Mouse (Mus musculus): ENCODE measurements around the gene Ptpru.

The Ptpru gene

DNA sequence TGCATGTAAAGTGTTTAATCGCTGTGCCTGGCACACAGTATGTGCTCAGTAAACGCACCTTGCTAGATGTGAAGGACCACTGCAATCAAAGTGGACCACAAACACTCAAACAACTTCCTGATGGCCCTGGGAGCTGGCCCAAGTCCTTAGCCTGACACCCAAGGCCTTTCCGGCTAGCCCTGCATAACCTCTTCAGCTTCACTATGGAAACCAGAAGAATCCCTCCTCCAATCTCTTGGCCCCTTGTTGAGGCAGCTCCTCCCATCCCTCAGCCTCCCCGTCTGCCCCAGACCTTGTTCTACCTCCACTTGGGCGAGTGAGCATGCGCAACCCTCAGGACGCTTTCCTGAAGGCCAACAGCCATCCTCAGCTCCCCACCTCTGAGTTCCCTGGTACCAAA lies 51.3 kb downstream of the Ptpru start:
- no peak for DNase-seq (ENCODE audit: low spot score in 2 of 2)

DNA sequence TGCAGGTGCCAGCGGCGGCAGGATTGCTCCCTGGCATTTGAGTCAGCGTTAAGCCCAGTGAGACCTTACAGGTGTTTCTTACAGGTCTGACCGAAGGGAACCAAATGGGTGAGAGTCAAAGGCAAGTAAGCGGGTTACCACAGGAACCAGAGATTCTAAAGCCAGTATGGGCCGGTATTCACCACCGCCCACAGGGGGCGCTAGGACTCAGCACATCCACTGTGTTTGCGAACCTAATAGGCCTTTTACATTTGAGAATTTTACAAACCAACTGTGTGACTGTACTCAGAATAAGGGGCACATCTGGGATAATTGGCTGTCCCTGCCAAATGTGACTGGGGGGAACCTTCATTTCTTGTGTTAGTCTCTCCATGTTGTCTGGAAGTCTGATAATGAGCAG lies 54.1 kb downstream of the Ptpru start:
- peak in 1 of 2 experiments; percentile 33 for DNase-seq (ENCODE audit: low spot score in 2 of 2)

DNA sequence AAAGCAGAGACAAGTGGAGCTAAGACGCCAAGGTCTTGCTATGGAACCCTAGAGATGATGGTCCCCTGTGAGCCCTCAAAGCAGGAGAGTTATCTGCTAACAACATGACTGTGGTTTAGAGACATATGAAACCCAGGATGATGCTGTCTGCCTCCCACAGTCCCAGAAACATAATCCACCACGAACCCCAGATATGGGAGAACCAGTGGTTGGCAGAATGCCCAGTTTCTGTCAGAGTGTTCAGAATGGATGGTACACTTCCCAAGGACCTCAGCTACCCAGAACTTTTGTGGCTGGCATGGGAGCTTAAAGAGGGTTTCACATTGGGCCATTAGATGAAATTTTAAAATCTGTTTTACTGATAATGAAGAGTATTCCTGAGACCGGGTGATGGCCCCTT lies 57.1 kb downstream of the Ptpru start:
- DNase-seq (ENCODE audit: low spot score in 2 of 2), result no peak

DNA sequence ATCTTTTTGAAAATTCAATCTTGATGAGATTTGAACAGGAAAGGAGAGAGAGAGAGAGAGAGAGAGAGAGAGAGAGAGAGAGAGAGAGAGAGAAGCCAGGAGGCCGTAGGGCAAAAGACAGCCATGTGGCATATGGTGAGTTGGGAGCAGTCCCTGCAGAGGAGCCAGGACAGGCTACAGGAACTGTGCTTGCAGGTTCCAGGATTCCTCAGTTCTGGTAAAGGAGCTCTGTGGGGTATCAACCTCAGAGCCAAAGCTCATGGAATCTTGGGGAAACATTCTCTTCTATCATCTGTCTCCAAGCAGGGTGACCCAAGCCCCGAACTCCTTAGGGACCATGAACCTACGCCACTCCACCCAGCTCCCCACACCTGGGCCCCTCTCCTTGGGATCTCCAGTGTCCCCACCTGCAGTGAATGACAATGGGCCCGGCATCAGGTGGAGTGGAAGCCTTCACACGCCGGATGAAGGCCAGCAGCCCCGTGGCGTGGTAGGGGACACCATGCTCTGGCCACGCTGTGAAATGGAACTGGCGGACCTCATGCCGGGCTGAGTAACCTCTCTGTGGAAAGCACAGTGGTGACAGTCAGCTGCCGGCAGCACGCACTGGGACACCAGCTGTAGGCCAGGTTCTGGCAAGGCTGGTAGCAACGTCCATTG lies 59.3 kb downstream of the Ptpru start:
- DNase-seq (ENCODE audit: low spot score in 2 of 2), result no peak

DNA sequence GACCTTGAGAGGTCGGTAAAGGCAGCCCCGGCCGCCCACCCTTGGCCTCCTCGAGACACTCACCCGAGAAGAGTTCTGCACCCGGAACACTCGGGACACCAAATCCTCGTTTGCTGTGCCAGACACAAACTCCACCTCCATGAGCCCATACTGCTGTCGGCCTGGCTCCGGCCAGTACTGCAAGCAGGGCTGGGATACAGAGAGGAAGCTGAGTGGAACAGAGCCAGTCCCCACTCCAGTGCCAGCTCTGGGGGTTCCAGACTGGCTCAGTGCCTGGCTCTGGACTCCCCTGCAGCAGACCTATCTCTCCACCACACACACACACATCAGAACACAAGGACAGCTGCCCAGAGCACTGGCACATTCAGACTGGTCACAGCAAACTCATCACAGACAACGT lies 66.7 kb downstream of the Ptpru start:
- DNase-seq (ENCODE audit: low spot score in 2 of 2), result no peak

DNA sequence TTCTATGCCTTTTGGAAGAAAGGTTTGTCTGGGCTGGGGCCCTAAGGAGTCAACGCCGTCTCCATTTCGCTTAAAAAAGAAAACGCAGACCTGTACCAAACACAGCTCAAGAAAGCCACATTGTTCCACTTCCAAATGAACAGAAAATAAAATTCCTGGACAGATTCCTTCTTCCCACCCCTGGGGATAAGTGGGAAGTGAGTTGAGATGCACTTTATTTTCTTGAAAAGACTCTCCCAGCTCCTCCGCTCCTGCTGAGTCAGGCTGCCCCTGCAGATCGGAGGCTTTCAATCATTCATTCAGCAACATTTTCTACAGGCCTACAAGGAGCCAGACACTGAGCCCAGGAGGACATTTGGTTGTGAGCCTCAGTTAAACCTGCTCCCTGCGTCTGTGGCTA lies 74.2 kb downstream of the Ptpru start:
- DNase-seq (ENCODE audit: low spot score in 2 of 2), result no peak

DNA sequence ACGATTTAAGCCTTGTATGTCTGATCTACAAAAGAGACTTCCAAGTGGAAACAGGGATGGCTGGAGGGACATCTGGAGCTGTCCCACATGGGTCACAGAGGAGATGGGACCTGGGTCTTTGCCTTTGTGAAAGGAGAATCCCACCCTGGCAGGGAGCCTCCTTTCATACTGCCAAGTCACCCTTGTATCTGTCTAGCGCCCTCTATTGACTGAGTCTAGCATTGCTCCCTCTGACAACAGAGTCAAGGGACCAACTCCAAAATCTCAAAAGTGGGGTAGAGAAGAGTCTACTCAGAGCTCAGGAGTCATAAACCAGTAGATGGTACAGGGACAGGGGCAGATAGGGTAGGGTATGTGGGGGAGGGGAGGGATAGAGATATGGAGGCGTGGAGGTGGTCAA lies 74.6 kb downstream of the Ptpru start:
- no peak for DNase-seq (ENCODE audit: low spot score in 2 of 2)

DNA sequence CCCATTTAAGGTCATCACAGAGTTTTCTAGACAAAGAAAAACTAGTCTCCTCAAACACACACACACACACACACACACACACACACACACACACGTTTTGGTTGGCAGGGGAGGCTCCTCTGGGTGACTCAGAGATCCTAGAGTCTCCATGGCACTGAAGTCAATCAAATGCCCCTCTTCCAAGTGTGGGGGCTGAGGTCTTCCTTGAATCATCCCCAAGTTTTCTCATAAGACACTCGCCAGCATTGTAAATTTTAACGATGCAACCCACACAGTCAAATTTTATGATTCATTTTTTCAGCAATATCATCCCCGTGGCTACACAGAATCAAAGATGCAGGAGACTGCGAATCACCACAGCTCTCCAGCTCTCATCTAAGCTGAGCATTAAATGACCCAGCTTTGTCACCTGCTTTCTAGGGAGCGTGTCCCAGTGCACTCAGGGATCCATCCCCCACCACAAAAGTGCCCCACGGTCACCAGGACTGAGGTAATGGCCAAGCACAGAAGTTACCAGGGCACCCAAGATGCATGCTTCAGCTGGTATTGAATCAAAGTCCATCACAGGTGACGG lies 75.8 kb downstream of the Ptpru start:
- no peak for DNase-seq (ENCODE audit: low spot score in 2 of 2)

DNA sequence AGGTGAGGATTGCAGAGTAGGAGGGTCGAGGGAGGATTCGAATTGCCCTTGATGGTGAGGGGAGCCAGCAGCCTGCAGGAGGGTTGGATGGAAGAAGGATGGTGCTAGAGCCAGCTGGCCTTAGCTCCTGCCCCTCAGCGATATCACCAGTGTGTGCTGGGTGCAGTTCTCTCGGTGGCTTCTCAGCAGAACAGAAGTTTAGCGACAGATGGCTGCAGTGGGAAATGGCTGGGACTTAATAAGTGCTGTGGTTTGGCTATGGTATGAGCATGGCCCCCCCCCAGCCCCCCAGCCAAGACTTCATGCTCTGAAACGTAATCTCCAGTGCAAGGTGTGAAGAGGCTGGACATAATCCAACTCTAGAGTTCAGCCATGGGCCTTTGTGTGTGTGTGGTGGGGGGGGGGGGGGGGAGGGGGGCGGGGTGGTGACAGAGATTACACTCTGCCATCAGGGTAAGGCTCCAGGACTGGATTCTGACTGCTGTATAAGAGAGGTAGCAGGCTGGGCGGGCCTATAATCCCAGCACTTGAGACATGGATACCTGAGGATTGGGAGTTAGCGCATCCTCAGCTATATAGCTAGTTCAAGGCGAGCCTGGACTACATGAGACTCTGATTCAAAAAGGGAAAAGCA lies 85.8 kb downstream of the Ptpru start:
- no peak for DNase-seq (ENCODE audit: low spot score in 2 of 2)

DNA sequence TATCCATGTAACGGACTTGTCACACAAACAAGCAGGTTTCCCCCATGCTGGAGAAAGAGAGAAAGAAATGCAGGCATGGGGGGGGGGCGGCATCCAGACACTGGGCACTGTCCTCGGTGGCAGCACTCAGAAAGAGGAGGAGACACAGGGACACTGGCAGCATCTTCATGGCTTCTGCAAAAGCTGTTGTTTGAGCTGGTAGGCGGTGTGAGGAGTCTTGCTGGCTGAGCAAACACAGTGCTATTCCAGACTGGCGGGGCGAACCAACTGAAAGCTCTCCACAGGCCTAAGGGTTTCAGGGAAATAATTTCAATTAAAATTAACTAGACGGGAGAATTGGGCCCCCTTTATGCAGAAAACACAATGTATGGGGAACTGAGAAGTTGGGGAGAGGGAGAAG lies 86.5 kb downstream of the Ptpru start:
- DNase-seq (ENCODE audit: low spot score in 2 of 2), result no peak

DNA sequence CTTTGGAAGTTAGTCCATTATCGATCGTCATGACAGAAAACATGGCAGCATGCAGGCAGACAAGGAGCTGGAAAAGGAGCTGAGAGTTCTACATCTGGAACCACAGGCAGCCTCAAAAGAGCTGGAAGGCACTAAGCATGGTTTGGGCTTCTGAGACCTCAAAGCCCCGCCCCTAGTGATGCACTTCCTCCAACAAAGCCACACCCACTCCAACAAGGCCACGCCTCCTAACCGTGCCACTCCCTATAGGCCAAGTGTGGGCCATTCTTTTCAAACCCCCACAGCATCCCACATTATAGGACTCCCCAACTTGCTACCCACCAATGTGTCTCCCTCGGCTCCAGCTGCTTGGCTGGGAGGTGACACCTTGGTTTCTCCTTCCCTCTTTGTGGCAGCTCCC lies 88.3 kb downstream of the Ptpru start:
- no peak for DNase-seq (ENCODE audit: low spot score in 2 of 2)

DNA sequence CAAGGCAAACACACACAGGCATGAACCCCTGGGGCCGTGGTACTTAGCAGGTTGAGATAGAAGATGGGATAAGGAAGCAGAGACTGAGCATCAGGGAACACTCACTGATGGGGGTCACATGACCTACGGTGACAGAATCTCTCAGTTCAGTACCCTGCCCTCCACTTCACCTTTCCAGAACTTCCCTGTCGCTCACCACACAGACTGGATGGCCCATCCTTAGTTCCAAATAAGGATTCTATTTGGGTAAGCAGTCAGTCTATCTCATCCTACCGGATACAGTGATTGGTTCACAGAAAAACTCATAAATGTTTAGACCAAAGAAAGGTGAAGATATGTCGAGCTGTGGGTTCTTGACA lies 93.4 kb downstream of the Ptpru start:
- no peak for DNase-seq (ENCODE audit: low spot score in 2 of 2)

DNA sequence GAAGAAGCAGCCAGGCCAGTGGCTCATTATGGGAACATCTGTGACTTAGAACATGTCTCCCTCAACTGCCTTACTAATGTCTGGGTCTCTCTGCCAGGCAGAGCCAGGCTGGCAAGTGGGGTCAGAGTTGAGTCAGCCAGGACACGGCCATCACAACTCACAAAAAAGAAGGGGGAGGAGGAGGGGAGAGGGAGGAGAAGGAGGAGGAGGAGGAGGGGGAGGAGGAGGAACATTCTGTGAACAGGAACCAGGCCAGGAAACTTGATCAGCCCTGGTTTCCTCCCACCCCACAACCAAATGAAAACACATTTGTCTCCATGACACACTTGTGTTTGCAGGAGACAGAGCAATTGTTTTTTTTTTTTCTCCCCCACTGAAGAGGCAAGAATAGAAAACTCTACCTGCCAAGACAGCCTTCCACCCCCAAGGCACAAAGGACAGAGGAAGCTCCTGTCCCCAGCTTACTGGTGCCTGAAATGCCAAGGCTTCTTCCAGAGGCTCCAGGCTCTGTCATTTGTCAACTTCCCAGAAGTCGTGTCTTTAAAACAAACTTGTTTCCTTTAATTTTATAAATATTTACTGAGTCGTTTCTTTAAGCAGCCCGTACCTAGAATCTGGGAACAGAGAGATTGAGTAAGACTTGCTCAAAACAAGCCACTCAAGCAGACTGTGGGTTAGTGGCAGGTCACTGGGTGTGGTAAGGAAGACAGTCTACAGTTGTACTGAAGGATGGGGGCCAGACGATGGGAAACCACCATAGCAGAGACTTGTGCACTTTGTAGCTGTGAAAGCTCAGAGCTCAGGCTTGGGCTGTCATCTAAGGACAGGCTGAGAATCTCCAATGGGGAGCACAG lies 94.0 kb downstream of the Ptpru start:
- DNase-seq (ENCODE audit: low spot score in 2 of 2), result peak; percentile 59

DNA sequence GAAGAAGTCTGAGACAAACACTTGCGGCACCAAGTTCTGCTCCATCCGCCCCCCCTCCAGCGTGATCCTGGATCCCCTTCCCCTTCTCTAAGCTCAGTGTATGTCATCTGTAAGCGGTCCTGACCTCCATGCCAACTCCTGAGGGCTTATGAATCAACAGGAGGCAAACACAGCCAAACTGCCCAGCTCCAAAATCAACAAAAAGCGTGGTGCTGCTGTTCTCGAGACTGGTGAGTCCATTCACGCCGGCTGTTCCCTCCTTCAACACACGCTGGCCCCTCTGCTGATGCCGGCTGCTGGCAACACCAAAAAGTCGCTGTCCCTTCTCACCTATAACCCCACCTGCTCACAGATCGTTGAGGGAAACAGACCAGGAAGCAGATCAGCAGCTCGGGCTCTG lies 95.1 kb downstream of the Ptpru start:
- no peak for DNase-seq (ENCODE audit: low spot score in 2 of 2)

DNA sequence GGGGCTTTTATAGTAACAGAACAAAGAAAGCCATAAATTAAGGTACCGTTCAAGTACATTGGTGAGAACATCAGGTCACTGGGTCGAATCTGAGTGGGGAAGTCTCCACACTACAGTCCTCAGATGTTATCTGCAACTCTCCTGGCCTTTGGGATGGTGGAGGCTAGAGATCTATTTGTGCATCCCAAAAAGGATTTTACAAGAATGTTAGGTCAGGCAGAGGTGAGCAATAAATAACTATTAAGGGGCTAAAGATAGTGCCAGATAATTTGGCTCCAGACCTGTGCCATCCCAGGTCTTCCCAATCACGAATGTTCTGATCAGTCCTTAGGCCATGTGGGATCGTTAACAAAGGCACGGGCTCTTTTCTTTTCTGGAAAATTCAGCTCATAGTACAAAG lies 97.5 kb downstream of the Ptpru start:
- no peak for DNase-seq (ENCODE audit: low spot score in 2 of 2)

DNA sequence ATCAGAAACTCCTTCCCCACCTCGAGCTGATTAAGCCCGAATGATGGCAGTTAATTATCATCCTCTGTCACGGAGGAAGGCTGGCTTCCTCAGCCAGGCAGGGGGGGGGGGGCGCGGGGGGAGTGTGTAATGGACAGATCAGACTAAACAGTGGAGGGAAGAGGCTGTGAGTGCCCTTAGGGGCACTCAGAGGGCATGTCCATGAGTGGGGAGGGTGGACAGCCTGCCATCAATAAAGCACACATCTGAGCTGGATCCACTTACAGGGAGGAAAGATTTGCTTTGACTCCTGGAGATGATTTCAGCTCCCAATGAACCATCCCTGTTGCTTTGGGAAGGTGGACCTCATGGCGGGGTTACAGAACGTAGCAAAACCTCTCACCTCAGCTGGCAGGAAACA lies 109.5 kb downstream of the Ptpru start:
- no peak for DNase-seq (ENCODE audit: low spot score in 2 of 2)

DNA sequence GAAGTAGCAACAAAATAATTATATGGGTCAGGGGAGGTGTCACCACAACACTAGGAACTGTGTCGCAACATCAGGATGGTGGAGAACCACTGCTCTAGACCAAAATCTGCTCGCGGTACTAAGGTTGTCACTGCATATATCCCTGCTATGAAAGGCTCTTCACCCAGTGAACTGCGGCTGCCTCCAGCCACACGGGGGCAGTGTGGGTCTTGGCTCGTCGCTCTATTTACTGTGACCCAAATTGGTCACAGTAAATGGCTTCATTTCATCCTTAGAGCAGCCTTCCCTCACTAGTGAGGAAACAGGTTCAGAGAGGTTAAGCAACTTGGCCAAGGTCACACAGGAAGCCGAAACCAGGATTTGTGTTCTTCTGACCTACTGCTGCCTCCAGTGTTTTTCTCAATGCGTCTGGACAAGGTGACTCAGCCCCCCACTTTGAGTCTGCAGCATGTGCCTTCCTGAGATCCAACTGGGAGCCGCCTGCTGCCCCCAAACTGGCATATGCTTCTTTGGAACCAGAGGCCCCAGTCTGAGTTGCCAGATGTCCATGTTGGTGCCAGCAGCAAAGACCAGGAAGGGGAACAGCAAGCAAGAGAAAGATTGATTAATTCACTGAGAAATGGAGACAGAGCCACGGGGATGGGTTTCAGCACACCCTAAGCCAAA lies 114.5 kb downstream of the Ptpru start:
- DNase-seq (ENCODE audit: low spot score in 2 of 2), result peak in 1 of 2 experiments; percentile 44

DNA sequence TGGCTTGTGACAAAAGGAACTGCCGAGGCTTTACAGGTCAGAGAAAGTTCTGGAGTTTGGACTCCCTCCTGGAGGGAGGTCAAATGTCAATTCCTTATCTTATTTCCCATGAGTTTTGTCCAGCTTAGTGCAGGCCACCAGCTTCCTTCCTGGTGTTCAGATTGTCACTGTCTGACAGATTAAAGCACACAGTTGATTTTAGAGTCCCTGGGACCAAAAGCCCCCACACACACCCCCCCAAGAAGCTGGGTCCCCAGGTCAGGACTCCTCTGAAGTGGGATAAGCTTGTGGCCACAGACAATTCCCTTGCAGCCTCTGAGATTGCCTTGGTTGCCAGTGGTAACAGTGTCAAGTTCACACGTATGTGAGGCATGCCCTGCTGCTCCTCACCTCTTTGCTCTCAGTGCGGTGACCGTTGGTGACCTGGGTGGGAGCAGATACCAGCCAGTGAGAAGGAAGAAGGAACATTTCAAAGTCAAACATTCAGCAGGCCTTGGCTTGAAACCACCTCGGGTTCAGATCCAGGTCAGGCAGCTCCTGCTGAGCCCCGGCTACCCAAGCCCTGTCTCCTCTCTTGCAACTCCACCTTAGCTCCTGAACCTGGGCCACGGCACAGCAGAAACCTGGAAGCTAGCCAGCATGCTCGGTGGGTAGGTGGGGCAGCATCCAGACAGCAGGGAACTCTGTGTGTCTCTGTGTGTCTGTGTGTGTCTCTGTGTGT lies 115.8 kb downstream of the Ptpru start:
- peak; percentile 46 to 49 for DNase-seq (ENCODE audit: low spot score in 2 of 2)

DNA sequence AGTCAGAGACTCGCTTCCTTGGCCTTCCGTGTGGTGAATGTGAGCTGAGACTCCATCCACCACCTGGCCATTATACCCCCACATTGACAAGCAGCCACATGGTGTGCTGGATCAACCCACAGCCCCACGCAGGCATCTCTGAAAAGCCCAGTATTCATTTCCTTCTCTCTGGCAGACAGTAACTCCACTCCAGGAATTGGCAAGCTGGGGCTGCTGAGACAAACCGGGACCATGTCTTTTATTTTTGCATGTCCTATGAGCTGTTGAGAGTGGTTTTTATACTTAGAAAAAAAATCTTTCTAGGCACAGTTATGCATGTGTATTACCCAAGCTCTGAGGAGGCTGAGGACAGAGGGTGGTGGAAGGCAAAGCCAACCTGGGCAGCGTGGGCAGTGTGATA lies 118.9 kb downstream of the Ptpru start:
- no peak for DNase-seq (ENCODE audit: low spot score in 2 of 2)
